Mouse (Mus musculus) heart, postnatal 0 days (tissue): Measurements from ENCODE around the gene Olfr47.

Experiments
- CTCF ChIP-seq: IDR thresholded peaks from 2 replicates; pipeline ENCODE4 v1.5.1; 2016; ENCODE audit warnings: antibody characterized with exemption, control low read depth, low read depth
- EP300 ChIP-seq: IDR thresholded peaks from 2 replicates; pipeline ENCODE4 v1.6.1; 2016; ENCODE audit warnings: antibody characterized with exemption, low read depth

DNA sequence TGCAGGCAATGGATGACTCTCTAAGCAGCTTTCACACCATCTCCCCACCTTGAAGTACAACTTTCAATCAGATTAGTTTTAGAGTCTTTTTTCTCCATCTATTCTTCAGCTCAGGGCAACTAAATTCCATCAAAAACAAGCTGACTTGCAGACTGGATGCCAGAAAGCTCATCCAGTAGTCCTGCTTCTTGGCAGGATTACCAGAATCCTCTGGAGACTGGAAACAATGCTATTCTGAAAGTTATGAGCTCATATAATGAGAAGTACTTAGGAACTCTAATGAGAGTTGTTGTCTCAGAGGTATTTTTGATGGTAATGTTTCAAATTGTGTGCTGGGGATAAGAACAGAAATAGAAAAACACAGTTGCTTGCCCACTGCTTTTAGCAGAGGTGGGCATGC lies 34.5 kb upstream of the Olfr47 start, which contains the start of gene Olfr435:
- TF ChIP-seq EP300, result no peak
- TF ChIP-seq CTCF, result no peak
